Mouse (Mus musculus) lung, embryonic 14.5 days (tissue): ENCODE results near the gene Nav1. TPM values are rescaled to one million over a fixed set of nuclear protein-coding genes. Genes with fewer than 3 reads are reported as not detected.

ENCODE experiments used
- ATAC-seq: fragments of 200-750 bp; cut with Nextera tagmentation; 2 replicates; pipeline ENCODE4 v1.8.0; 2017; ENCODE audit warnings: mild to moderate bottlenecking, moderate TSS enrichment, moderate library complexity; ENCODE audit not compliant: insufficient read depth
- DNase-seq: peaks from one replicate; pipeline ENCODE4 v3.0.0-alpha.2; 2015
- H3K27ac ChIP-seq: fragments of 300-500 bp; sonication (generic); 2 replicates; pipeline ENCODE4 v1.5.1; 2014; ENCODE audit warnings: low read depth, mild to moderate bottlenecking, moderate library complexity
- H3K27me3 ChIP-seq: fragments of 300-500 bp; sonication (generic); 2 replicates; pipeline ENCODE4 v1.6.1; 2014; ENCODE audit warnings: low read length, control low read depth; ENCODE audit not compliant: insufficient read depth
- H3K36me3 ChIP-seq: fragments of 300-500 bp; sonication (generic); 2 replicates; pipeline ENCODE4 v1.6.1; 2014; ENCODE audit warnings: control low read depth; ENCODE audit not compliant: insufficient read depth
- H3K4me1 ChIP-seq: fragments of 300-500 bp; sonication (generic); 2 replicates; pipeline ENCODE4 v1.6.1; 2014; ENCODE audit warnings: antibody characterized with exemption, control low read depth; ENCODE audit not compliant: insufficient read depth
- H3K4me2 ChIP-seq: fragments of 300-500 bp; sonication (generic); 2 replicates; pipeline ENCODE4 v1.6.1; 2014; ENCODE audit warnings: mild to moderate bottlenecking
- H3K4me3 ChIP-seq: fragments of 300-500 bp; sonication (generic); 2 replicates; pipeline ENCODE4 v1.5.1; 2014; ENCODE audit warnings: low read depth, low read length
- H3K9ac ChIP-seq: fragments of 300-500 bp; sonication (generic); 2 replicates; pipeline ENCODE4 v1.6.1; 2014
- H3K9me3 ChIP-seq: fragments of 300-500 bp; sonication (generic); 2 replicates; pipeline ENCODE4 v1.6.1; 2016; ENCODE audit warnings: low read depth, low read length, control low read depth
- CTCF ChIP-seq: IDR thresholded peaks from 2 replicates; pipeline ENCODE4 v1.5.1; 2016; ENCODE audit warnings: antibody characterized with exemption, low read depth
- WGBS: fragments of 180-500 bp; shearing (Covaris S2); extraction: QIAGEN DNeasy Blood & Tissue Kit; methylation state at CpG from one replicate; pipeline ENCODE4 v1.1.7; 2014; 5-methylcytosine and 5-hydroxymethylcytosine counted together
- polyA plus RNA-seq: library from polyadenylated mRNA; unstranded; fragments of >200 nt; fragmentation: Nextera tagmentation; extraction: Ambion mirVana; gene quantifications from 2 replicates; pipeline ENCODE4 v1.2.1, GENCODE M21; 2014

Nav1 gene
- 19.6 and 21.7 TPM in 2 replicates for polyA plus RNA-seq

DNA sequence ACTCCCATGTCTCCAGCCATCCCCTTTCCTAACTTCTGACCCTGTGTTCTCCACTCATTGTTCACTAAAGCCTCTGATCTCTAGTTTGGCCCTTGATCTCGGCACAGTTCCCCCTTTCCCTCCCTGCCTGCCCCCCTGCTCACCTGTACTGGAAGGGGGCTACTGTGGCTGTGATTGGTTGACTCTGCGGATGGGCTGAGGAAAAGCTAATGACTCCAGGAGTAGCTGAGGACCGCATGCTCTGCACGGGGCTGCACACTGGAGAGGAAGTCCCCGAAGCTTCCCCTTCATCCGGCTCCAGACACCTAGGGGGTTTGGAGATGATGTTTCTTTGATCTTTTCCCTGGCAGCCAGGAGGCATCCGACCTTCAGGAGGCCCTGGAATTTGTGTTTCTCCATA is at the start of gene Nav1:
Gene Nav1, minus strand, starts transcription at position 277 of the 400 bp plus-strand sequence.
- 34% methylated on average over 7 of the region's 7 CpGs for WGBS
- H3K27ac ChIP-seq = no peak within 1 kb of the TSS

GRCm38 (mm10) chr1:135653909-135654308 is 46.8 kb upstream of the Nav1 start:
- H3K9me3 ChIP-seq = peaks cover 4% of the 10 kb centered on the region; the same call in 1 of the 2 replicates
- WGBS = 86% methylated on average over 6 of the region's 6 CpGs
- ATAC-seq = no peak
- peaks cover 1% of the 10 kb centered on the region; the same call in 1 of the 2 replicates for H3K4me1 ChIP-seq
- no peak overlapping the region for H3K27ac ChIP-seq
- no peak for TF ChIP-seq CTCF
- H3K4me2 ChIP-seq = no peak overlapping the region
- H3K36me3 ChIP-seq = 0 out of 2 replicates have a peak, but pooled peaks cover 2% of the 10 kb centered on the region
- H3K27me3 ChIP-seq = no peaks in the 10 kb centered on the region
- H3K9ac ChIP-seq = no peak overlapping the region
- H3K4me3 ChIP-seq = no peak overlapping the region
- DNase-seq = no peak

More for the DNA sequence above, at the start of gene Nav1:
- Histone ChIP-seq H3K4me3 (no peak within 1 kb of the TSS), H3K36me3 (0 out of 2 replicates have a peak, but pooled peaks cover 7% of the 10 kb centered on the region), H3K9me3 (no peaks in the 10 kb centered on the region), H3K9ac (no peak within 1 kb of the TSS), H3K4me1 (no peaks in the 10 kb centered on the region), H3K27me3 (no peaks in the 10 kb centered on the region), H3K4me2 (no peak within 1 kb of the TSS)
- TF ChIP-seq CTCF = no peak
- ATAC-seq = no peak
- DNase-seq = no peak

DNA sequence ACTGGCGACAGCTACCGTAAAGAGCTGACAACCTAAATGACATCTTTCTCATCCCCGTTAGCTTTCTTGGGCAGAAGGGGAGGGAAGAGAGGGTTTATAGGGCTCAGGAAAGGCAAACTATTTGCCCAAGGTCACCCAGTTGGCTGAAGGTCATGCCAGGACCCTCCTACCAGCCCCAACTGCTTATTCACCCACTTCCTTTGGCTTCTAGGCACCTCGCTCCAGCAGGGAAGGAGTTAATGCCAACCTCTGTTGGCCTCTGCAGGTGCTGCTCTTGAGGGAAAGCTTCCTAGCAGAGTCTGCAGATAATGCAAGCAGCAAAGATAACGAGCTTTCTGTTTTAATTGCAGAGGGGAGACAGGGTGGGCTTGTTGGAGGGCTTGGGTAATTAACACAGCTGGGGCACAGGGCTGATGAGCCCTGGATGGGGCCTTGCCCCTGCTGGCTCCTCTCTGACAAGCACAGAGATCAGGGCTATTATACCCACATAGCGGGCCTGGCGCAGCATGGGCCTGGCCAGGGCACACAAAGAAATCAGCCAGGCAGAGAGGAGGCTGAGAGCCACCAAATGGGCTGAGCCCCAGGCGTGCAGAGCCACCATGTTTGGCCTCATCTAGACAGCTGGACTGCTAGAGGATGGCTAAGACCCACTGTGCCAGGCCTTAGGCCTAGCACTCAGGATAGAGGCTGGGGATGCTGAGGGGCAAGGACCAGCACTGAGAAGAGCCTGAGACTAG is 38.5 kb upstream of the Nav1 start:
- Histone ChIP-seq H3K9me3 (no peaks in the 10 kb centered on the region), H3K4me1 (no peaks in the 10 kb centered on the region; the same call in 1 of the 2 replicates), H3K36me3 (no peaks in the 10 kb centered on the region), H3K4me2 (no peak overlapping the region), H3K4me3 (no peak overlapping the region), H3K27me3 (no peaks in the 10 kb centered on the region), H3K9ac (no peak overlapping the region), H3K27ac (no peak overlapping the region)
- DNase-seq (no peak), ATAC-seq (no peak)
- TF ChIP-seq CTCF = no peak
- 74% methylated on average over 8 of the region's 8 CpGs for WGBS

GRCm38 (mm10) chr1:135644110-135644509 is 37.0 kb upstream of the Nav1 start:
- WGBS = 49% methylated on average over 5 of the region's 5 CpGs
- ATAC-seq (peak; percentile 70; the same call in 1 of the 2 replicates), DNase-seq (peak; percentile 84)
- no peak overlapping the region for H3K4me2 ChIP-seq
- no peaks in the 10 kb centered on the region for H3K36me3 ChIP-seq
- no peak overlapping the region for H3K9ac ChIP-seq
- no peak overlapping the region for H3K27ac ChIP-seq
- H3K9me3 ChIP-seq = no peaks in the 10 kb centered on the region
- no peak for TF ChIP-seq CTCF
- no peaks in the 10 kb centered on the region; the same call in 1 of the 2 replicates for H3K4me1 ChIP-seq
- H3K27me3 ChIP-seq = no peaks in the 10 kb centered on the region
- H3K4me3 ChIP-seq = no peak overlapping the region

DNA sequence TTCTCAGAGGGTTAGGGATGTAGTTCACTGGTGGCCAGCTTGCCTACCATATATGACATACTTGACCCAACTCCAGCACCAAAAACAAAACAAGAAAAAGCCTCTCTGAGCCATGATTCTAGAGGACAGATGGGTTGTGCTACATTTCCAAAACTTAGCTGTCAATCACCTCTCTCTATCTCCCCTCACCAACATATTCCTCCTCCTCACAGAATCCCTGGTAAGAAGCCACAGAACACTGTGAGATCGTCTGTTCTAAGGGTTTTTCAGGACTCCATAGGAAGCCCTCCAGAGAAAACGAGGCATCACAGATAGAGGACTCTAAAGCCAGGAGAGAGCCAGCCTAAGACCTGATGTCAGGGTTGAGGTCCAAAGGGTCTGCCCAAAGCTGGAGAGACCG is 36.6 kb upstream of the Nav1 start:
- H3K27ac ChIP-seq = no peak overlapping the region
- no peak overlapping the region for H3K9ac ChIP-seq
- H3K27me3 ChIP-seq = no peaks in the 10 kb centered on the region
- no peak for TF ChIP-seq CTCF
- ATAC-seq = no peak
- 73% methylated on average over 3 of the region's 3 CpGs for WGBS
- H3K4me3 ChIP-seq = no peak overlapping the region
- H3K4me2 ChIP-seq = no peak overlapping the region
- H3K9me3 ChIP-seq = no peaks in the 10 kb centered on the region
- no peaks in the 10 kb centered on the region; the same call in 1 of the 2 replicates for H3K4me1 ChIP-seq
- no peak for DNase-seq
- no peaks in the 10 kb centered on the region for H3K36me3 ChIP-seq

GRCm38 (mm10) chr1:135639853-135640252 is 32.8 kb upstream of the Nav1 start:
- Histone ChIP-seq H3K27ac (no peak overlapping the region), H3K4me2 (no peak overlapping the region), H3K36me3 (no peaks in the 10 kb centered on the region), H3K4me3 (no peak overlapping the region), H3K27me3 (no peaks in the 10 kb centered on the region), H3K9ac (no peak overlapping the region), H3K4me1 (no peaks in the 10 kb centered on the region; the same call in 1 of the 2 replicates), H3K9me3 (no peaks in the 10 kb centered on the region)
- ATAC-seq = no peak
- 88% methylated on average over 7 of the region's 7 CpGs for WGBS
- DNase-seq = no peak
- no peak for TF ChIP-seq CTCF

- ATAC-seq (no peak), DNase-seq (no peak)
- 75% methylated on average over 1 of the region's 1 CpGs for WGBS
- H3K9me3 ChIP-seq = no peaks in the 10 kb centered on the region
- H3K9ac ChIP-seq = no peak overlapping the region
- no peak overlapping the region for H3K4me2 ChIP-seq
- H3K27ac ChIP-seq = no peak overlapping the region
- no peaks in the 10 kb centered on the region for H3K36me3 ChIP-seq
- no peaks in the 10 kb centered on the region; the same call in 1 of the 2 replicates for H3K4me1 ChIP-seq
- TF ChIP-seq CTCF = no peak
- no peaks in the 10 kb centered on the region for H3K27me3 ChIP-seq
- no peak overlapping the region for H3K4me3 ChIP-seq
These were observed 32.0 kb upstream of the Nav1 start for GRCm38 (mm10) chr1:135639093-135639492.
